Mouse (Mus musculus): ENCODE data around the gene Numbl.

Numbl gene

DNA sequence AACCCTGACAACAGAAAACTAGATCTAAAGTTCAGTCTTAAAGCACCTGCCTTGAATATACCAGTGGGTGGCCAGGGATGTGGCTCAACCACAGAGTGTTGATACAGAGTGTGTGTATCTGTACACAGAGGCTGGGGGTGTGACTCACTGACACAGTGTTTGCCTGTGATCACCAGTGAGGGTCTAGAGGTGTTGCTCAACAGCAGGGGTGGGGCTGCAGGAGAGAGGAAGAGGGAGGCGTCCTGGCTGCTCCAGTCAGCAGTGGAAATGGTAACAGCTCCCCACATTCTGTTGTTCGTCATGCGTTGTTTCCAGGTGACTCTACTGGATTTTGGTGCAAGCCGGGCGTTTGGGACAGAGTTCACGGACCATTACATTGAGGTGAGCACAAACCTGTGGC, 6.3 kb upstream of the Numbl start:
- peak in 1 of 2 experiments; percentile 17 for DNase-seq (ENCODE audit: low spot score in 2 of 2)

DNA sequence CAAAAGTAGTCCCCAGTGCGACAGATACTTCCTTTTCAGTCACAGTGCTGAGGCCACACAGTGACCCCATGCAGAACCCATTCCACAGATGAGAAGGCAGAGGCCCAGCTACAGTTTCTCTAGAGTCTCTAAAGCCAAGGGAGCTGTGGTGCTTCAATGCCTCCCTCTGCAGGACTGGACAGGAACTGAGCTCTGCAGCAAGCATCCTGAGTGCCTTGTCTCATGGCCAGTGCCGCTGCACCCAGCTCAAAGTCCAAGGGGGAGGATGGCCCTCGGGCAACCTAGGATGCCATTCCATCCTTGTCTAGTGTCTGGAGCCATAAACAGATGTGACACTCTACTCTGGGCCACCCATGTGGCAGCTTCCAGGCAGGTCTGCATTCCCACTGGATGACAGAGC, 2.5 kb upstream of the Numbl start:
- no peak for DNase-seq (ENCODE audit: low spot score in 2 of 2)

DNA sequence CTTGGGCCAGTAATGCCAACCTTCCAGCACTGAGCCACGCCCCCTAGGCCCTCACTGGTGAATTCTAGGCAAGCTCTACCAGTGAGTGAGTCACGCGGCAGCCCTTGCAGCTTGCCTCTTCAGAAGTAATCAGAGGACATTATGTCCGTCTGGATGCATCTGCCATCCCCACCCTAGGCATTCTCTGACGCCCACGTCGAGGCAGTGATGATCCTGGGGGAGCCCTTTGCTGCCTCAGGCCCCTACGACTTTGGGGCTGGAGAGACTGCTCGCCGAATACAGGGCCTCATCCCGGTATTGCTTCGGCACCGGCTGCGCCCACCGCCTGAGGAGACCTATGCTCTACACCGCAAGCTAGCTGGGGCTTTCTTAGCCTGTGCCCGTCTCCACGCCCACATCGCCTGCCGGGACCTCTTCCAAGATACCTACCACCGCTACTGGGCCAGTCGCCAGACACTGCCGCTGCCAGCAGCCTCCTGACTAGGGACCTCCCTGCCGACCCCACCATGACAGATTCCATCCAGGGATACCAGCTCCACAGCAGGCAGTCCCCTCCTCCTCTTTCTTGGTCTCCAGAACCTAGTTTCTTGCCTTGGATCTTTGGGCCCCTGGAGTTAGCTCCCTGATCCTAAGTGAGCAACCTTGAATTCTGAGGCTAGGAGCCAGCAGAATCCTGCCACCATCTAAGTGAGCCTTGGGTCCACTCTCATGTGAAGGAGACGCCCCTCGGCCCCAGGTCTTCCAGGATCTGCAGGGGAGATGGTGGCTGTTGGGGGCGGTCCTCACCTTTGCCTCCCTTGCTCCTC, 984 bp upstream of the Numbl start:
- DNase-seq (ENCODE audit: low spot score in 2 of 2): no peak

DNA sequence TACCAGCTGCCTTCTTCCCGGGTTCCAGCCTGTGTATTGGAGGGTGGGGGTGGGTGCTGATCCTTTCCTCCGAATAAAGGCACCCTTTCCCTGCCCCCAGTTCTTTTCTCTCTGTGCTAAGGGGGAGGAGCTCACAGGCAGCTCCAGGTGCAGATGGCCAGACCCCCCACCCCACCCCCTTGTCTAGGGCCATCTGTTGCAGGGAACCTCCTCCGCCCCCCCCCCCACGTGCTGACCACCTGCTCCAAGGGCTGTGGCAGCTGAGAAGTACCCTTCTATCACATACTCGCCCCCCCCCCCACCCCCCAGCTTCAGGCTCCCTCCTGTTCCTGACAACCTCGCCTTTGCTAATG, 405 bp upstream of the Numbl start:
- no peak for DNase-seq (ENCODE audit: low spot score in 2 of 2)

DNA sequence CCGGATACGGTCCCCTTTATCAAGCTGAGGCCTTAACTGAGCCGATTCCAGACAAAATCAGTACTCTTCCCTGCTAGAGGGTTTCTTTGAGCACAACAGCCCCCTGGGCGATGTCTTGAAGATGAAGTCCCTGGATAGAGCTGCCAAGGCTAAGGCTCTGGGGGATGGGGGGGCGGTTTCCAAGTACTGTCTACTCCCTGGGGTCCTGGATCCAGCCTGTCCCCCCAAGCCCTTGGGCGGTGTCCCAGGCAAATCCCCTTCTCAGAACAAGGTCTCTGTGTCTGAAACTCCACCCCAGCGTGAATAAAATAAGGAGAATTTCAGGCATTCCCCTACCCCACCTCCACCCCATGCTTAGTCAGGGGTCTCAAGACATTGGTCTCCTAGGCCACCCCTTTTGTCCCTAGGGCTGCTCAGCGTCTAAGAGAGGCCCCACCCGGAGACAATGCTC, 1.1 kb downstream of the Numbl start:
- DNase-seq (ENCODE audit: low spot score in 2 of 2): no peak

DNA sequence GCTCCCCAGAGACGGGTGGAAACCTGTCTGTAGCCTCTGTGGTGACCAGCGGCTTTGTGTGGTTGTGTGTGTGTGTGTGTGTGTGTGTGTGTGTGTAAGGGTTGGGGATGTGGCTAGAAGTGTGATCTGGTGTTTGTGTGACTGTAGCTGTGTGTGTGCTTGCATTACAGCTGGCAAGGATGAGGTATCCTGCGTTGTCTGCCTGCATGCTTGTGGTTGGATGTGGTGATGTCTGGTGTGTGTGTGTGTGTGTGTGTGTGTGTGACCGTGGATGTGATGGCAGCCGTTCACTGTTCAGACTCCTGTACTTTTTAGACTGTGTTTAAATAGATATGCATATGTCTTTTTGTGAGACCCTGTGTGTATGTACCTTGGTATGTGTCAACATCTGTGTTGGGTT, 1.5 kb downstream of the Numbl start:
- DNase-seq (ENCODE audit: low spot score in 2 of 2): peak; percentile 42 to 60

DNA sequence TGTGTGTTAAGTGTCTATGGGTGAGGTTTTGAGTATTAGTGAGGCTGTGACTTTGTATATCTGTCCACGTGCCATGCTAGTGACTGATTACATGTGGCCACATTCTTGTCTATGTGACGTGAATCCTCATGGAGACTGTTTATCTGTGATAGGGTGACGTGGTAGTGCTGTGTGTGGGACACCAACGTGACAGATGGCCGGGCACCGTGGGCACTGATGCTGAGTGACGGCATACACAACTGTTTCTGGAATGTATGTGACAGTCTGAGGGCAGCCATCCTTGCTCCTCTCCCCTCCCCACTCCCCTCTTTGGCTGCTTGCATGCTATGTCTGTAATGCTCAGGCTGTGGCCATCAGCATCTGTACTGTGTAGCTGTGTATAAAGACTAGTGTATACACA, 2.6 kb downstream of the Numbl start:
- DNase-seq (ENCODE audit: low spot score in 2 of 2): no peak

DNA sequence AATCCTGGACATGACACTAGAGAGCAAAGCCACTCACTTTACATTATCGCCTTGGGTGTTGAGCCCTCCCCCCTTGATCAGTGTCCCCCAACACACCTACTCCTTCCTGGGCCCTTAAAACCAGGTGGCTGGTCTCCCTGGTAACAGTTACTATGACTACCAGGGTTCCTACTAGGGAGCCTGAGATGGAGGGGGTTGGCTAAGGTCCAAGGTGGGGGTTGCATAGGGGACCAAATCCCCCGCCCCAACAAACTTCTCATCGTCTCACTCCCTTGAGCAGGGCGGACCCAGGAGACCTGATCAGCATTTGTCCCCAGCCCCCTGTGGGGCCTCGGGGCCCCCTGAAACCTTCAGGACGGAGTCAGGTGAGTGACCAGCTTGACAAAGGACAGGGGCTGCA, 3.7 kb downstream of the Numbl start:
- DNase-seq (ENCODE audit: low spot score in 2 of 2): no peak

DNA sequence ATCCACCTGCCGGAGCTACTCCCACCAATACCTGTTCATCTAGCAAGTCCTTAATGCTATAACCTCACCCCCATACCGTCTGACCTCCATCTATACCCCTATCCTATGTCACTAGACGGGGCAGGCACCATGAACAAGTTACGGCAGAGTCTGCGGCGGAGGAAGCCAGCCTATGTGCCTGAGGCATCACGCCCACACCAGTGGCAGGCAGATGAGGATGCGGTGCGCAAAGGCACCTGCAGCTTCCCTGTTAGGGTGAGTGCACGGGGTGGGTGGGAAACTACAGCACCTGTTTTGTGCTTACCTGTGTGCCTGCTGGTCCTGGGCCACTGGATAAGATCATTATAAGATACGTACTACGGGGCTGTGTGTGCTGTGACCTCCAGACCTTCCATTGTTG, 6.5 kb downstream of the Numbl start:
- DNase-seq (ENCODE audit: low spot score in 2 of 2): no peak

DNA sequence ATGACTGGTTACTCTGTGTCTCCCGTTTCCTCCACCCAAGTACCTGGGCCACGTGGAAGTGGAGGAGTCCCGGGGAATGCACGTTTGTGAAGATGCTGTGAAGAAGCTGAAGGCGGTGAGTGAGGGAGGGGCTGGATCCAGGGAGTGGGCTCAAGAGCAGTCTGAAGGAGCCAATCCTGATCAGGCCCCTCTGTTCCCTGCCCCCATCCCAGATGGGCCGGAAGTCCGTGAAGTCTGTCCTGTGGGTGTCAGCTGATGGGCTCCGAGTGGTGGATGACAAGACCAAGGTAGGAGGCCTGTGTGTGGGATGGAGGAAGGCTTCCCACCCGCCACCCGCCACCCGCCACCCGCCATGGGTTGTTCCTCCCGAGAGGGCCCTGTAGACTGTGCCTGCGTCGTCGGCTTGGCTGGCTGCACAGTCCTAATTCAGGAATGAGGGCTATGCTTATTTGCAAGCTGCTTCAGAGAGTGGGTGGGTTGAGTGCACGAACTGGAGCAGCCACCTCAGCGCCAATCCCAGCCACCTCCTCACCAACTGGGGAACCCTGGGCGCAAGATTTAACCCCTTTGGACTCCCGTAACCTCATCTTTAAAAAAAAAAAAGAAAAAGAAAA, 8.4 kb downstream of the Numbl start:
- DNase-seq (ENCODE audit: low spot score in 2 of 2): no peak

DNA sequence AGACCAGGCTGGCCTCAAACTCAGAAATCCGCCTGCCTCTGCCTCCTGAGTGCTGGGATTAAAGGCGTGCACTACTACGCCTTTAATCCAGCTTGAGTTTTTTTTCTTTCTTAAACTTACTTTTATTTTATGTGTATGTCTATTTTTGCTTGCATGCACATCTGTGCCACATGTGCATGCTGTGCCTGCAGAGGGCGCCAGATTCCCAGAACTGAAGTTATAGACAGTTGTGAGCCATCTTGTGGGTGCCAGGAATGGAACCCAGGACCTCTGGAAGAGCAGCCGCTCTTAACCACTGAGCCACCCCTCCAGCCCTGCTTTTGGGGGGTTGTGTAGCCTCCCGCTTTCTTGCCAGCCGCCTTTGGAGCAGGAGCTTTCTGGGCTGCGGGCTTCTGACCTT, 13.2 kb downstream of the Numbl start:
- DNase-seq (ENCODE audit: low spot score in 2 of 2): no peak

DNA sequence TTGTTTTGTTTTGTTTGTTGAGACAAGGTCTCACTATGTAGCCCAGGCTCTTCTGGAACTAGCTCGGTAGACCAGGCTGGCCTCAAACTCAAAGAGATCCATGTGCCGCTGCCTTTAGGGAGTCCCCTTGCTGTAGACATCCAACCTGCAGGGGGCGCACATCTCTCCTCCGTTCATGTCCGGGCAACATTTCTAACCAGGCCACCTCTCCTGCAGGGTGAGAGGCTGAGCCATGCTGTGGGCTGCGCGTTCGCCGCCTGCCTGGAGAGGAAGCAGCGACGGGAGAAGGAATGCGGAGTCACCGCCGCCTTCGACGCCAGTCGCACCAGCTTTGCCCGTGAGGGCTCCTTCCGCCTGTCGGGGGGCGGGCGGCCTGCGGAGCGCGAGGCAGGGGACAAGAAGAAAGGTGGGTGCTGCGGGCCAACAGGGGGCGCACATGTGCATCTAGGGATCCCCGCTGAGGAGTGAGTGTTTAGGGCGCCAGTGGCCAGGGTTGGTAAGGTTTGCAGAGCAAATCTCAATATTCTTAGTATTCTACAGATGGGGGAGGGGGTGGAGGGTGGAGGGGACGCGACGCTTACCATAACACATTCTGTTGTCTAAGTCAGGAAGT, 15.6 kb downstream of the Numbl start:
- DNase-seq (ENCODE audit: low spot score in 2 of 2): peak in 1 of 2 experiments; percentile 28

DNA sequence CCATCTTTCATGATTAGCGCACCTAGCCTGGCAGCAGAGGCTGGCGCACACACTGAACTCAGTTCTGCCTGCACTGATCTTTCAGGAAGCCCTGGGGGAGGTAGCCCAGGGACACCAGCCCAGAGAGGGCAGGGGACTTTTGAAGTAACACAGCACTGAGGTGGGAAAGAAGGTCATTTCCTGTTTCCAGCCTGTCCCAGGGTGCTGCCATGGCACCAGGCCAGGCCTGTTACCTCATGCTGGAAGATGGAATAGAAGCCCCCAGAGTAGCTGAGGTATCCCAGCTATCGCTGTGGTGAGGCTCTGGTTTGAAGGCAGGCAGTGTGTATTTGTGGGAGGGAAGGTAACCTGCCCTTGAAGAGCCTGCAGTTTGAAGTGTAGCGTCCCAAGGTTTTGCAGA, 16.7 kb downstream of the Numbl start:
- DNase-seq (ENCODE audit: low spot score in 2 of 2): no peak

DNA sequence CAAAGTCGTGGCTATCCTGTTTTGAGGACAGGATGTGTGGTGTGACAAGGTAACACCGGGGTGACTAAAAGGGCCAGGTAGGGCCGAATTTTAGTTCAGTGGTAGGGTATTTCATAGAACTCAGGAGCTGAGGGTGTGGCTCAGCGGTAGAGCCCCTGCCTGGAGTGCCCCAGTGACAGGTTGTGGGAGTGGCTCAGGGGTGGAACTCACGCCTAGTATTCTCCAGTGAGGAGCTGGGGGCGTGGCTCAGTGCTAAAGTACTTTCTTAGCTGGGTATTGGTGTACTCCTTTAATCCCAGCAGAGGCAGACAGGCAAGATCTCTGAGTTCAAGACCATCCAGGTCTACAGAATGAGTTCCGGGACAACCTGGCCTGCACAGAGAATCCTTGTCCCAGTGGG, 17.8 kb downstream of the Numbl start:
- DNase-seq (ENCODE audit: low spot score in 2 of 2): peak in 1 of 2 experiments; percentile 21

DNA sequence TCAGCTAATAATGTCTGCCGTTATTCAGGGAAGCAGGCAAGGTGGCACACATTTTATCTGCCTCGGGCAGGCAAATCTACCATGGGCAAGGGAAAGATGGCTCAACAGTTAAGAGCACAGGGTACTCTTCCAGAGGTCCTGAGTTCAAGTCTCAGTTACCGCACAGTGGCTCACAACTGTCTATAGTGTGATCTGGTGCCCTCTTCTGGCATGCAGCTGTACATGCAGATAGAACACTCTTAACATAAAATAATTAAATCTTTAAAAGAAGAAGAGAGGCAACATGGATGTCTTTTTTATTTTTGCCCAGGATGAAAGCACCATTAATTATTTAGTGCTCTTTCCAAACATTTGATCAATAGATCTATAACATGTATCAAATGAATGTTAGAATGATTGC, 19.0 kb downstream of the Numbl start:
- DNase-seq (ENCODE audit: low spot score in 2 of 2): no peak

DNA sequence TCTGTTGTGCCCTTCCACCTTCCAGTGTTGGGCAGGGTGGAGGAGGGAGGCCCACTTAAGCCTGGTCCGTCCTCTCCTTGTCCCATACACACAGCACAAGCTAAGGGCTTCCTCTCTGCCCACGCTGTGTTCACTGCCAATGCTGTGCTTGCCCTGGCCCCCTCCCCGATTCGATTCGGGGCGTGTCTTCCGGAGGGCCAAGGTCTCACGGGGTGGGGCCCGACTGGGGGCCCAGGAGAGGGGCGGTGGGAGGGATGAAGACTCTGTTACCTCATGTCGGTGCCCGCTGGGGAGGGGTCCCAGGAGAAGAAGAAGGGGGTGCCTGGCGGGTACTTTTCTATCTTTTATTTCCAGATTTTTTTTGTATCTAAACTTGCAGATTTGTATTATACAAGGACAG, 23.5 kb downstream of the Numbl start:
- no peak for DNase-seq (ENCODE audit: low spot score in 2 of 2)

DNA sequence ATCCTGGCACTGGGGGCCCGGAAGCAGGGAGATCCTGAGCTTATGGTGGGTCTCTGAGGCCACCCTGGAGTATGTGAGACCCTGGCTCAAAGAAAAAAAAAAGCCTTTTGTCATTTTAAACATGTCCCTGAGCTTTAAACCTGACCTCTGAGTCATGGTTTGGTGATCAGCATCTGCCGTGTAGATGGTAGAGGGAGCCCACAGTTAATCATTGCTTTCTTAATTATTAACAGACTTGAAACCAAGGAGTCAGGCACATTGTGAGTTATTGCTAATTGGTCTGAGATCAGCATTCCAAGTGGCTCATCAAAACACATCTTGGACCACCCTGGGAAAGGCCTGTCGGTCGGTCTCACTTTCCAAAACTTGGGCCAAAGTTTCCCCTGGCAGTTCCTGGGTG, 24.0 kb downstream of the Numbl start:
- DNase-seq (ENCODE audit: low spot score in 2 of 2): no peak

DNA sequence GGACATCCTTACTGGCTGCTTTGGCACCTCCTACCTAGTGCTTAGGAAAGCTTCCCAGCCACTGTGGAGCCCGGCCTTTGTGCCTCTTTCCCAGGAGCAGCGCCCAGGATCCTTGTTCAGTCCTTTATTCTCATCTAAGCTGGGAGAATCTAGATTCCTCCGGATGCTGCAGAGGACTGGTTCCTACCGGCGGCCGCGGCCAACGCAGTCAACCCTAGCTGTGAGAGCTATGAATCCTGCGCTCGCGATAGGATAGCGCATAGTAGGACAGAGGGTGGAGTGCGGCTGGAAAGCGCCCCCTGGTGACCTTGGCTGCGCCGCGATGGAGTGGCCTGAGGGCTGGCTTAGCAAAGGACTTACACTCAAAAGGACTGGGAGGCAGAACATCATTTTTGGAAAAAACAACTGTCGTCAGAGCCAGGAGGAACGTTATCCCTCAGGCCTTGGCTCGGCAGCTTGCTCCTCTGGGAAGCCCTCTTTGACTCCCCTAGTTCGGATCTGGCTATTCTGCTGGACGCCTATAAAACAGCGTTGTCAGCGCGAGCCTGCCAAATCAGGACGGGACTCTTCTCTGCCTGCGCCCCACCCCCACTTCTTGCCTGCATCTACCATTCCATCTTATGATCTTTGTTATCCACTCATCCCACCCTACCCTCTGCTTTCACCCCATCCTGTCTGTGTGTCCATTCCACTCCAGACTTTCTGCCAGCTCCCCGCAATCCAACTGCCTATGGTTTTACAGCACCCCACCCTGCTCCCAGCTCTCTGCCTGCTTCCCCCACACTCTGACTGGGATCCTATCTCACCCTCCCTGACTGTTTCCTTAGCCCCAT, 26.8 kb downstream of the Numbl start:
- peak; percentile 12 to 28 for DNase-seq (ENCODE audit: low spot score in 2 of 2)

DNA sequence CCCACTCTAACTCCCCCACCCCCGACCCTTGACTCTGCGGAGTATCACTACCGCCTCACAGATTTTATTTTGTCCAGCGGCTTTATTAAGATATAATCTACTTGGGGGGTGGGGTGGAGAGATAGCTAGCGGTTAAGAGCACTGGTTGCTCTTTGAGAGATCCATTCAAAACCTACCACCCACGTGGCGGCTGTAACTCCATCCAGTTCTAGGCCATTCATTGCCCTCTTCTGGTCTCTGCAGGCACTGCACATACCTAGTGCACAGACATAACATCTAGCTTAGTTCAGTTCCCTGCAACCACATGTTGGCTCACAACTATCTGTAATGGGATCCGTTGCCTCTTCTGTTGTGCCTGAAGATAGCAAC, 27.4 kb downstream of the Numbl start:
- DNase-seq (ENCODE audit: low spot score in 2 of 2): peak; percentile 23 to 57

DNA sequence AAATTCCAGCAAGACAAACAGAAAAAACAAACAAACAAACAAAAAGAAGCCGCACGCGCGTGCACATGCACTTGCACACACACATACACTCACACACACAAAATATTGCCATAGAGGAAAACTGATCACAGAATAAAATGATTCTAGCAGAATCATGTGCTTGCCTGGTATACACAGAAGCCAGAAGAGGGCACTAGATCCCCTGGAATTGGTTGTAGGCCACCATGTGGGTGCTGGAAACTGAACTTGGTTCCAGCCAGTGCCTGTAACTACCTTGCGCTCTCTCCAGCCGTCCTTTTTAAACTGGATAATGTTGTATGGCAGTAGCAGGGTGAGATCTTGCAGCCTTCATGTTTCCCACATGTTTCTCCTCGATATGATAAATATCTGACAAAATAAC, 30.5 kb downstream of the Numbl start:
- no peak for DNase-seq (ENCODE audit: low spot score in 2 of 2)

DNA sequence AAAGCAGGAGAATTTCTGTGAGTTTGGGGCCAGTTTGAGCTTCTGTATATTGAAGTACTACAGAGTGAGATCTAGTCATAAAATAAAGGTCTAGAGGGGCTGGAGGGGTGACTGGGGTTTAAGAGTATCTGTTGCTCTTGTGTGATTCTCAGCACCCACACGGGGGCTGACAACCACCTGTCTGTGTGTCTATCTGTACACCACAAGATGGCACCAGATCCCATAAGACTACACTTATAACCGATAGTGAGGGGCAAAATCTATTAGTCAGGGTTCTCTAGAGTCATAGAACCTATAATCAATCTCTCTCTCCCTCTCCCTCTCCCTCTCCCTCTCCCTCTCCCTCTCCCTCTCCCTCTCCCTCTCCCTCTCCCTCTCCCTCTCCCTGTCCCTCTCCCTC, 32.3 kb downstream of the Numbl start:
- no peak for DNase-seq (ENCODE audit: low spot score in 2 of 2)

DNA sequence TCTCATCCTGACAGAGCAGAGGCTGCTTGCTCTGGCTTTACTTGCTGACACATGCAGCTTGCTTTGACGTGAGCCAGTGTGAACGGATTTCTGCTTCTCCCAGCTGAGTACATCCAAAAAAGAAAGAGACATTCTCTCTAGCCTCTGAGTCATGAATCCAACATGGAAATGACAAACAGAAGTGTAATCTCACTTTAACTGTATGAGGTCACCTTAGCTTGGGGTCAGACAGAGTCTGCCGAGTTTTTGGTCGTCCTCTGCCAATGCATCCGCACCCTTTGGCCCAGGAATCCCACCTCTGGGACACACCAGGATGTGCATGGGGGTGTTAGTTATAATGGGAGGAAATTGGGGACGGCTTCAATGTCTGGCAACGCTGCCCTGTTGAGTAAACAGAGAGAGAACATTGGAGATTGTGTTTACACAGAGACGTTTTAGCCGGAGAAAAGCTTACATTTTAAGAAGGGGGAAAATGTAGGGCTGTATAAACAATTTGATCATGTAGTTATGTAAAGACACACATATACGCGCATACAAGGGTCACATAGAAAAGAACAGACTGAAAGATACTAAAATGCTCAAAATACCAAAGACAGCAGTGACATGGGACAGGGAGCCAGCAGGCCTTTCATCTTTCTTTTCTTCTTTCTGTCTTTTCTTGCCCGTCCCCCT, 33.7 kb downstream of the Numbl start:
- DNase-seq (ENCODE audit: low spot score in 2 of 2): no peak

Data from natural killer cell, adult 2 months (primary cell).